Mouse (Mus musculus): ENCODE results near the gene Tspan31.

The Tspan31 gene

DNA sequence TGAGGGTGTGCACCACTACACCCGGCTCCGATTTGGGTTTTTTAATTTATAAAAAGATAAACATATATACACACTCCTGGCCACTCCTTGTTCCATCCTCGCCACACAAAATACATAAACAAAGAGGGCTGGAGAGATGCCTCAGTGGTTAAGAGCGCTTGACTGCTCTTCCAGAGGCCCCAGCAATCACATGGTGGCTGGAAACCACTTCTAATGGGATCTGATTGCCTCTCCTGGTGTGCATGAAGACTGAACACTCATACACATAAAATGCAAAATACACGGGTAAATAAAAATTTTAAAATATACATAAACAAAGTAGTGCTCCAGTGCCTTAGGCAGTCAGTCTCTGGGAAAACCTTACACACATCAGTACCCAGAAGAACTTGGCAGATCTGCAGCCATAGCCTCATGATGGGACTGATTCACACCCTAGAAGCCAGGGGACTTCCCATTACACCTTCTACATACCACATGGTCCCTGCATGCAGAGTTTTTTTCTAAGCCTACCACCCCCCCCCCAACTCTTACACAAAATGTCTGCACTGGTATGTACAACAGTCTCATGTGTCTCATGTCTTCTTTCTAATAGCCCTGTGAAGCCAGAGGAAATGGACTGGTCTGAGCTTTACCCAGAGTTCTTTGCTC, 27.5 kb downstream of the Tspan31 start:
- no peak for DNase-seq (ENCODE audit: extremely low read depth, low read depth)

GRCm38 (mm10) chr10:127041774-127042338, 28.2 kb downstream of the Tspan31 start:
- DNase-seq (ENCODE audit: extremely low read depth, low read depth) = peak; percentile 70

- no peak for DNase-seq (ENCODE audit: extremely low read depth, low read depth)
These were observed 28.7 kb downstream of the Tspan31 start, which contains the start of the genes Mettl1 and Eef1akmt3 for GRCm38 (mm10) chr10:127041274-127041766. TSS of gene Mettl1 (plus strand) at chr10:127041414. TSS of gene Eef1akmt3 (minus strand) at chr10:127041513.

DNA sequence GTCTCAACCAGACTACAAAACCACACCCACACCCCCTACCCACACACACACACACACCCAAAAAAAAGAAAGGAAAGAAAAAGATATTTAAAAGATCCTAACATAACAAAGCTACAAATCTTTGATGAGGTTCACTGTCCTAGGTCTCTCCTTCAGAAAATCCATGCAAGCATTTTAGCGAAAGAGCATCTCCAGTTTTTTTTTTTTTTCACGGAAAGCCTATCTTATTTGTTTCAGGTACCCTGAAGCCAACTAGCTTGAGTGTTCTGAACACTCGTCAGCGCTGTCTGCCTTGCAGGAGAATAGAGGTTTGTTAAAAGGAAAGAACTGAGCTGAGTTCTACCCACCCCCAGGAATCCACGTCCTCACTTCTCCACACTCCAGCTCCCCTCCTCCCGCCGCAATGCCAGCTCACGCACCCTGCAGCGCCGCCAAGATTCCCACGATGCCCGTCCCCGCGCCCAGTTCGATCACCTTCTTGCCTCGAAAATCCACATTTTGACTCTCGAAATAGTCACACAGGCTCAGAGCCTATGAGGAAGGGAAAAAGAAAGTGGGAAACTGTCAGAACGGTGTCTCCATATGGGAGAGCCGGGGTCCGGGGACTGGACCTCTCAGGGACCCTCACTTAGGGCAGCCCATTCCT, 29.4 kb downstream of the Tspan31 start:
- no peak for DNase-seq (ENCODE audit: extremely low read depth, low read depth)

- no peak for DNase-seq (ENCODE audit: extremely low read depth, low read depth)
These were observed 32.4 kb downstream of the Tspan31 start for GRCm38 (mm10) chr10:127037641-127038040.

GRCm38 (mm10) chr10:127036273-127036672, 33.8 kb downstream of the Tspan31 start:
- no peak for DNase-seq (ENCODE audit: extremely low read depth, low read depth)

- DNase-seq (ENCODE audit: extremely low read depth, low read depth) = no peak
These were observed 36.7 kb downstream of the Tspan31 start for GRCm38 (mm10) chr10:127033301-127033741.

DNA sequence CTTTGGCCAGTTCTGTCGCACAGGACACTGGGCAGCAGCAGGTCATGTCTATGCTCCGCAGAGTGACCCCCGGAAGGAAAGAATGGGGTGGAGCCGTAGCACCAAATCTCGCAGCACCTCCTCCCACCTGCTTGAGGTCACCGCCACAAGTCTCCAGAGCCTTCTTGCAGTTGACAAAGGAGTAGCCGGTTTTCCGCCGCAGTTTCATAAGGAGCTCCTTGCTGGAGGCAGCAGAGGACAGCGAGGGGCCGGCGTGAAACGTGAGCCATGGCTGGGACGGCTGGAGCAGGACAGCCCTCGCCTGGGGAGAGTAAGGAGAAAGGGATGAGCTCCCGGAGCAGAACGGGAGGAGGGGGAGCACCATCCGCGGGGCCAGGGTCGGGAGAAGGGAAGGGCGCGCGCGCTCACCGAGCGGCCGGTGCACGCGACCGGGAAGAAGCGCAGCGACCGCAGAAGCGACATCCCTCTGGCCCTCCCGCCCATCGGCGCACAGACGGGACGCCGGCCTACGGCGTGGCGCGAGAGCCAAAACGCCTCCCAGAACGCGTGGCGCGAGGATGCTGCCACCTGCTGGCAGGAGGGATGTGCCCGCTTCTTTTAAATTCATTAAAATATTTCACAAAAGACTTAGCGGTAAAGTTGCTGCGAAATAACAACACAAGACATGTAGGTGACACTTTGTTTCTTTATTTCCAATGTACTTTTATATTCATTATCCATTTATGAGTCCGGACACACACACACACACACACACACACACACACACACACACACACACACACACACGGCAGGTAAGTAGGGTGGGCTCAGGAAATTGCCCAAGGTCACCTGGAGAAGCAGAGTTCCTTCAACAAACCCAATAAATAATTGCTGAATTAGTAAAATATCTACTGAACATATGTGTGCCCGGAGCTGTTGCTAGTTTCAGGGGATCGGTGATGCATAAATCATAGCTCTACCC, 39.4 kb downstream of the Tspan31 start, which contains the start of gene Tsfm:
Tsfm (minus strand) TSS at position 505 of the 961 bp plus-strand sequence.
- DNase-seq (ENCODE audit: extremely low read depth, low read depth) = peak; percentile 65

DNA sequence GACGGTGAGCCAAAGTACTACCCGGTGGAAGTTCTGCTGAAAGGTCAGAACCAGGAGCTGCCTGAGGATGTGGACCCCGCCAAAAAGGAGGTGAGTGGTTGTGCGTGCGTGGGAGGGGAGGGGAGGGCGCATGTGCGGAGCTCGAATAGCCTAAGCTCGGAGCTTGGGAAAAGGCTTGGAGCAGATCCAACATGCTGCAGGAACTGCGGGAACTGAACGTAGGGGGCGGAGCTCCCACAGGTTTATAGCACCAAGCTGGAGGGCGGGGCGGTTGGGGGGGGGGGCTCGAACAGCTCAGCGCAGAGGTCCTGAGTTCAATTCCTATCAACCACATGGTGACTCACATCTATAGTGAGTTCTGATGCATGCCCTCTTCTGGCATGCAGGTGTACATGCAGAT, 51.6 kb downstream of the Tspan31 start:
- DNase-seq (ENCODE audit: extremely low read depth, low read depth) = no peak

Data from MEL-GATA-1-ER (cell line).